Mouse (Mus musculus): Measurements from ENCODE around the gene Agbl1.

- no peak for TF ChIP-seq CTCF (IDR thresholded peaks at IDR 0.05; ENCODE audit: control insufficient read depth, insufficient read depth, insufficient read length)
- no peak for TF ChIP-seq USF1 (IDR thresholded peaks at IDR 0.05; ENCODE audit: low read depth)
- TF ChIP-seq MAX (IDR thresholded peaks at IDR 0.05), result no peak
- no peak for TF ChIP-seq MYOD1 (IDR thresholded peaks at IDR 0.05; ENCODE audit: control insufficient read depth, insufficient read length, low read depth)
These were observed 364.9 kb downstream of the Agbl1 start for GRCm38 (mm10) chr7:76594566-76595079.

Measured in C2C12 (cell line).